Mouse (Mus musculus) kidney, postnatal 36 days (tissue): Measurements from ENCODE around the gene BC107364.
A peak's percentile ranks its signal among the peaks of the same experiment; 100 is the strongest.
"Not testable (repeated sequence)": the region's sequence is repeated elsewhere in the genome, so short reads cannot be mapped to it uniquely, and the experiment has no call there.

Experiments used
- DNase-seq, 2 experiments: peaks; one replicate each; pipeline ENCODE4 v3.0.0; 2021 to 2022; ENCODE audit warnings: mixed read lengths in 2 of 2

BC107364 gene

DNA sequence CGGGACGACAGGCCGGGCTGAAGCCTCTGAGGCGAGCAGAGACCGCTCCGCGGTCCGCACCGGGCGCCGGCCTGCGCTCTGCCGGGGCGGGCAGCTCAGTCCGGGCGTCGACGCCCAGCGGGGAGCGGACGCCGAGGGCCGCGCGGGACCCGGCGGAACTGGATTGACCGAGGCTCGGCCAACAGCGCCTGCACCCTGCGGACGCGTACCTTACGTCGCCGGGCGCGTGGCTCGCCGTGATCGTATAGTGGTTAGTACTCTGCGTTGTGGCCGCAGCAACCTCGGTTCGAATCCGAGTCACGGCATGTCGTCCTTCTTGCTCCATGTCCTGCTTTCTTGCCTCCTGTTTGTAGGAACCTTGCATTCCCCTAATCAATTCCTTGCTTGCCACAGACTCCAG is at the start of gene BC107364:
Gene BC107364 (minus strand): TSS at position 45 of the 400 bp plus-strand sequence.
- DNase-seq = not testable (repeated sequence)

DNA sequence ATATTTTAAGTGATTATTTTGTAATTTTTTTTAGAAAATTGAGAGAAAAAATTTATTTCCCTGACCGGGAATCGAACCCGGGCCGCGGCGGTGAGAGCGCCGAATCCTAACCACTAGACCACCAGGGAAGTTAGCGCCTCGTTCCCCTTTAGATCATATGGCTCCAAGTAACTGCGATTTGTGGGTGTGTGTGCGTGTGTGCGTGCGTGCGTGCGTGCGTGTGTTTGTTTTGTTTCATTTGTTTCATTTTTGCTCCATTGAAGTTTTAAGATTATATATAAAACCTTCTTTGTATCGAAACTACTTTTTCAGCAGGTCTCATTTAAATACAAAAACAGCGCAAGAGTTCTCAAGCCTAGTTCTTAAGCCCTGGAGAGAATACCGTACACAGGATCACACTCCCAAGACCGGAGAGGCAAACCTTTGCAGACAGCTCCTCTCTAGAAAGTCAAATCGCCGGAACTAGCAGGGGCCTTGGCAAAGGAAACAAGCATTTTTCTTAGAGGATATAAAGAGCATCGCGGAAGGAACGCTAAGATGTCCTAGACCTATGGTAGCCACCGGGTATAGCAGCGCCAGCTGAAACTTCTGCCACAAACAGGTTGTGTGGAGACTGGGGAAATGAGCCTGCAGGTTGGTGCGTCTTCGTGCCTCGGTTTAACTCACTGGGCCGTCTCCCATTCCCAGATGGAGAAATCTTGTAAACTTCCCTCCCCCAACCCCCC is 49.4 kb upstream of the BC107364 start:
- DNase-seq = peak; percentile 85 to 89

DNA sequence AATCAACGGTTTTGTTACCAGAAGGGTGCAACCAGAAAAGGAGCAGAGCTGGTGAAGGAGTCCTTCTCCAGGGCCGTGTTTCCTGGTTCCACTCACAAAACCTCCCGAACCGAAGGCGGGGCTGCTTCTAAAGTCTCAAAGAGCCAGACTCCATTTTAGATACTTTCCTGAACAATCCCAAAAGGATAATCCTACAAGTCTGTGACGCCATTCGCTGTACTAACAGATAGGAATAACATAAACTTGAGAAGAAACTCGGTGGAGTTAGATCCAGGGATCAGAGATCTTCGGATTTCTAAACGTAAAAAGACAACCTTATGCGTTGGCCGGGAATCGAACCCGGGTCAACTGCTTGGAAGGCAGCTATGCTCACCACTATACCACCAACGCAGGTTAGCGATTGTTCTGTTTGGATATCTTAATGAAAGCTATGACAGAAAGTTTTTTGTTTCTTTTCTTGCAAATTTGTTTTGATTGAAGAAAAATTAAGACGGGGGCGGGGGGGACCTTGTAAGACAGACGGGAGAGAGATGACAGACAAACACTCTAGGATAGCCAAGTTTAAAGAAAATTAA is 48.7 kb upstream of the BC107364 start:
- DNase-seq = peak; percentile 90 to 93

DNA sequence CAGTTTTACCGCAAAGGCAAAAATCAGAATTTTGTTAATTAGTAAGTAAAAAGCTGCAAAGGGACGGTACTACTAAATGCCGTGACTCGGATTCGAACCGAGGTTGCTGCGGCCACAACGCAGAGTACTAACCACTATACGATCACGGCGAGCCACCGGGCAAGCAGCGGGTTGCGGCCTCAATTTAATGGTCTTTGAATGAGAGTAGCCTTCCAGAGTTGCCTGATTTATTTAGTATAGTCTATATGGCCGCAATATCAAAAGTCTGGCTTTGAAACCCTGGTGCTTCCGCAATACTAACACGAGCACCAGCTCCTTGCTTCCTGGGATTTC is 48.1 kb upstream of the BC107364 start:
- DNase-seq = peak; percentile 95

DNA sequence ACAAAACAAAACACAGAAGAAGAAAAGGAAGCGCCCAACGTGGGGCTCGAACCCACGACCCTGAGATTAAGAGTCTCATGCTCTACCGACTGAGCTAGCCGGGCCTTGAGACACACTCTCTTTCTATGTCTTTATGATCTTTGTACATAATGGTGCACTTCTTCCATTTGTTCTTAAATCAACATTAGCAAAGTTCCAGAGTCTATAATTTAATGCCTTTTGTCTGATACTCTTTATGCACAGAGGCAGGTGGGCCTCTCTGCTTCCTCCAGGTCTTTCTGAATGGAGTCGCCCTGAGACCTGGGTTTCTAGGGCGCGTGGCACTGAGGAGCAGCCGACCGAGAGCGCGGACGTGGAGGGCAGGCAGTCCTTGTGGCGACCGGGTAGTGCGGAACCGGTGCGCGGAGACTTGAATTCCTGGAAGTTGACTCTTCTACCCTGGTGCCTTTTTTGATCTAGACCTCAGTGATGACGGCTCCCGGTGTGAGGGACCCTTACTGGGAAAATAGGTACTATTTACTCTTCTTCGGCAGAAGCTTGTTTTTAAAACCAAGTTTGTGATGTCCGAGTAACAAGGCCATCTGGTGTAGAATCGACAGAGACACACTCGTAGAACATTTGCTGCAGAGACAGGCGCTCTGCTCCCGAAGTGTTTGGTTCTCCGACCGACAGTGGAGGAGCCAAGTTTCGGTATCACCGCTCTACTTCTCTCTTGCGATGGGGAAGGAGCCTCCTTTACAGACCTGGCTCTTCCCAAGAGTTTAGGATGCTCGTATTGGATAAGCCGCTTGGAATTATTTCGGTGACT is 47.6 kb upstream of the BC107364 start:
- DNase-seq = peak; percentile 77 to 81

DNA sequence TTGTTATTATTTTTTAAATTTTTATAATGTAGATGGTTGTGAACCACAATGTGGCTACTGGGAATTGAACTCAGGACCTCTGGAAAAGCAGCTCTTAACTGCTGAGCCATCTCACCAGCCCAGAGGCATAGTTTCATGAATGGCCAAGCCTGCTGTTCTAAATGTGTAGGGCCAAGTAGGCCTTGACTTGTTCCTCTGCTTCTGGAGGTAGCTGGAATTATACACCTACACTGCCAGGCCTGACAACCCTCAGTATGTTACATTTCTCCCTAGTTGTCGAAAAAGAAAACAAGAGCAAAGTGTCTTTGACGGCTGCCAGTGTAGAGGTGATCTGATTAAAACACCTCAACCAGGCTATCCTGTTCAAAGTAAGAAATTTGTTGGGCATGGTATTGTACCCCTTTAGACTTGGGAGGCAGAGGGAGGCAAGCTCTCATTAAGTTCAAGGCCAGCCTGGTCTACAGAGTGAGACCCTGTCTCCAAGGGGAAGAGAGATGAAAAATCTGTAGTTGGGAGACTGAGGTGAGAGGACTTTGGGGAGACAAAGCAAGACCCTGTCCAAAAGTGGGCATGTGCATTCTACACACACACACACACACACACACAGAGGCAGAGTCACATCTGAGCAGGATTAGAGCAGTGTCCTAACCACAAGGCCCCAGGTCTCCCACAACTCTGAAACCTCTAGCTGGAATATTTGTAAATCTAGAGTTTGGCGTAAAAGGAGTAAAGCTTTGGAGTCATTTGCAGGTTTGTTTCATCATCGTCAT is 46.6 kb upstream of the BC107364 start:
- DNase-seq = no peak

DNA sequence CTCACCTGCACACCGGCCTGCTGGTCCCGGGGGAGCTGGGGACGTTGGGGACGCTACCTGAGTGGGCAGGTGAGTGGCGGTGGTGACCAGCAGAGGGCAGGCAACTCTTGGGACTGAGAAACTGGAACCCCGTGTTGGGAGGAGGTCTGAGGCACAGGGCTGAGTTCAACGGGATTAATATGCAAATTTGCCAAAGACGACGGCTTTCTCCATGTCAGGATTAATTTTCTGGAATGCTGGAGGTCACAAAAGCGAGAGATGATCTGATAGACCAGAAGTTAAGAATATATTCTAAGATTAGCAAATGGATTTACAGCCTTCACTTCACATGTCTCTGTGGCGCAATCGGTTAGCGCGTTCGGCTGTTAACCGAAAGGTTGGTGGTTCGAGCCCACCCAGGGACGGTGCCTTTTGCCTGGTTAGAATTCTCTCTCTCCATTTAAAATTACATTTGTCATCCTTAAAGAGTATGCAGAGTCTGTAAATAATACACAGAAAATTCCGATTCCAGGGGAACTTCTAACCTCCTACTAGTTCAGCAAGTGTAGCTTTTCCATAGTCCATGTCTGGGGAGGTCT is 45.4 kb upstream of the BC107364 start:
- peak; percentile 78 to 86 for DNase-seq

DNA sequence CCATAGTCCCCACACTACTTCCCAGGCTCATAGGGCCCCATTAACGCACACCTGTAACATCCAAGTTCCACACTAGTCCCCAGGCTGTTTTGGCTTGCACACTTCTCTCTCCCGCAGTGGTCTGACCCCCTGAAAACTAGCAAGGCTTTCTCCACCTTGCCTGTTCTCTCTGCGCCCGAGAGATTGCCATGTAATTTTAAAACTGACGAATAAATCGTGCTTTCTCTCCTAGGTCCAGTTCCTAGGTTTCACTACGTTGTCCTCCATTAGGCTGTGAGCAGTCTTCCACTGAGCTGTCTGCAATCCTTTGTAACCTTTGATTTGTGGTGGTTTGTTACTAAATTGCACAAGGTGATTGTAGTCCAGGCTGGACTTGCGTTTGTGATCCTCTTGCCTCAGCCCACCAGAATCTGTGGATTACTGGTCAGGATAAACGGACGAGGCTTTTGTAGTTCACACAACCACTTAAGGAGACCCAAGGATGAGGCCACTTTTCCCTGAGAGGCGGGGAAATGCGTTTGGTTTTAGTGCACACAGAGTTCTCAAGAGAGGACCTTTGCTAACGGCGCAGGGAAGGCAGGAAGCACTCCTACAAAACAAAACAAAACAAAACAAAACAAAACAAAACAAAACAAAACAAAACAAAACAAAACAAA is 44.6 kb upstream of the BC107364 start:
- peak in 1 of 2 experiments; percentile 34 for DNase-seq

DNA sequence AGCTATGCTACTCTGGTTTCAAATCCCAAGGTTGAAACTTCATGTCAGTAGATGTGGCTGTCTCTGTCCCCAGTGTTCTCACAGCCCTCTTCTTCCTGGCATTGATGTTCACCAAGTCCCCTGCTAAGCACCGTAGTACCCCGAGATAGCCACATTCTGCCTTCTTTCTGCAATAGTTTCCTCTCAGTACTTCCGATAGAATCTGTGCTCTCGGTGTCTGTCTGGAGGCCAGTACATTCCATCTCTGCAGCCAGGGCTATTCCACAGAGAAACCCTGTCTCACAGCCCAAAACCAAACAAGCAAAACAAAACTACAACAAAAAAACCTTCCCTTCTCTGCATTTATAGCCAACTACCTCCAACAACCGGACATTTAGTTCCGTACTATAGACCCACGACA is 44.1 kb upstream of the BC107364 start:
- DNase-seq = no peak

DNA sequence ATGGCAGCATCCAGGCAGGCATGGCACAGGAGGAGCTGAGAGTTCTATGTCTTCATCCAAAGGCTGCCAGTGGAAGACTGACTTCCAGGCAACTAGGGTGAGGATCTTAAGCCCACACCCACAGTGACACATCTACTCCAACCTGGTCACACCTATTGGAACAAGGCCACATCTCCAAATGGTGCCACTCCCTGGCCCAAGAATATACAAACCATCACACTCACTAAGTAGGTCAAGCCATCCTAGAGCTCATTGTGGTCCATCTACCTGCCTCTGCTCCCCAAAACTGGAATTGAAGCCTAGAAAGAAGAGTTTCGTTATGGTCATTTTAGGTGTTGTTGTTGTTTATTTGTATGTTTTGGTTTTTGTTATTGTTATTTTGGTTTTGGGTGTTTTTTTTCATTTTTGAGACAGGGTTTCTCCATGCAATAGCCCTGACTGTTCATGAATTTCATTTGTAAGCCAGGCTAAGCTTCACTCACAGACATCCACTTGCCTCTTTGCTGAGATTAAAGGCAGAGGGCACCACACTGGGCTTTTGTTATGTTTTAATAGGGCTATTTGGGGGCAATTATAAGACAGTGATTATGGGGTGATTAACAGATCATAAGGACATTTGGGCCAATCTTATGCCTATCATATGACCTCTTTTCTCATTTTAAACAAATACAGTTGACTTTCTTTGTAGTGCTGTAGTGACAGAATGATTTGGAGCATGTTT is 43.5 kb upstream of the BC107364 start:
- no peak for DNase-seq

DNA sequence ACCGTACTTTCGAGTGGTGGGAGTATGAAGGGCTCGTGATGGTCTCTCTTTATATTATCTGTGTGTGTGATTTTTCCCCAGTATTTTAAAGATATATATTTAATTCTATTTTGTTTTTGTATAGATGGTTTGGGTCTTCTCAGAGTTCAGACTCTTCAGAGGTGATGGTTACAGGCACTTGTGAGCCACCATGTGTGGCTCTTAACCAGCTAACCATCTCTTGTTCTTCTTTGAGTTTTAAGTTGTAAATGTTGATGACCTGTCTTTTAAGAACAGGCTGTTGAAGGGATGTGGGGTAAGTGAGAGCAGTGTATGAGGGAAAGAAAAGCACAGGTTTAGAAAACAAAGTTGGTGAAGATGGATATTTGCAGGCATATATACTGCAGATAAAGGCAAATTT is 42.8 kb upstream of the BC107364 start:
- no peak for DNase-seq

DNA sequence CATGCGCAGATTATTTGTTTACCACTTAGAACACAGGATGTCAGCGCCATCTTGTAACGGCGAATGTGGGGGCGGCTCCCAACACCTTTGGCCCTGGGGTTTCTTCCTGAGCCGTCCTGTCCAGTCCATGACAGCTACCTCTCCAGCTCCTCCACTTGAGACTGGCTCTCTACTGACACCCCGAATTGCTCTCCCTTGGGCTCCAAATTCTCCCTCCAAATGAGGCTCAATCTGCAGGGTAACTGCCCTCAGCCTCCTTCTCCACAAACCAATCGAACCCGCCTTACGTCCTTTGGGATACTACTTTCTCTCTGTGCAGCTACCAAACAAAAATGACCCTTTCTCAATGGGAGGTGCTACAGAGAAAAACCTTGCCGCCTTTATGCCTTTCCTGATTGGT is 42.4 kb upstream of the BC107364 start:
- not testable (repeated sequence) for DNase-seq

DNA sequence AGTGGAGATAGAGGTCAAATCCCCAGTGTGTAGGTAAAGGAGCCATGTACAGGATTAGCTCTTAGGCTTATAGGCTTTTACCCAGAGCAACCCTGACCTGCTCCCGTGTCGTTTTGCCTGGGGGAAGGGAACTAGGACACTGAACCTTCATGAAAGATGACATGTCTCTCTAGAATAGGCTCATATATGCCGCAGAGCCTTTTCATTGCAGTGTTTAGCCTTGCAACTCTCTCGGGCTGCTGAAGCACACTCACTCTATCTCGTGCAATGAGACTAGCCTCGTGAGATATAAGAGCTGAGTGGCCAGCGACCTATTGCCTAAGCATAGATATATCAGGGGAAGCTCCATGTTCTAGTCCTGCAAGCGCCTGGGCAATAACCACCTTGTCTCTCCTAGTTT is 37.5 kb upstream of the BC107364 start:
- not testable (repeated sequence) for DNase-seq

DNA sequence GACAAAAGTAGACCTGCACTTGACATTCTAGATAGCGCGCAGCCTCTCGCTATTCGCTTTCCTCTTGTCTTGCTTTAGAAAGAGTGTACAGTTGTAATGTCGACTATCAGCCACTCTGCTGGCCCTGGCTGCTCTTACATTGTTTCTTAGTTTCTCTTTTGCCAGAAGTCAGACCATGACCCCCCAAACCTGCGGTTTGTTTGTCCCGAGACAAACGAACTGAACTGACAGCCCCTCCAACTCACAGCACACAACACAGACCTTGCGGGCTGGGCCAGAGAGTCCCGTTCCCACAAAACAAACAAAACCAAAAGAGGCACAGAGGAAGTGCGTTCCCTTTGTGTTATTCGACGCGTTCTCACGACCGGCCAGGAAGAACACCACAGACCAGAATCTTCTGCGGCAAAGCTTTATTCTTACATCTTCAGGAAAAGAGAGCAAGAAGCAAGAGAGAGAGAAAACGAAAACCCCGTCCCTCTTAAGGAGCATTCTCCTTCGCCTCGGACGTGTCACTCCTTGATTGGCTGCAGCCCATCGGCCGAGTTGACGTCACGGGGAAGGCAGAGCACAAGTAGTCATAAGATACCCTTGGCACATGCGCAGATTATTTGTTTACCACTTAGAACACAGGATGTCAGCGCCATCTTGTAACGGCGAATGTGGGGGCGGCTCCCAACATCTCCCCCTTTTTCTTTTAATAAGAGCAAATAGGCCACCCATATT is 37.0 kb upstream of the BC107364 start:
- not testable (repeated sequence) for DNase-seq

DNA sequence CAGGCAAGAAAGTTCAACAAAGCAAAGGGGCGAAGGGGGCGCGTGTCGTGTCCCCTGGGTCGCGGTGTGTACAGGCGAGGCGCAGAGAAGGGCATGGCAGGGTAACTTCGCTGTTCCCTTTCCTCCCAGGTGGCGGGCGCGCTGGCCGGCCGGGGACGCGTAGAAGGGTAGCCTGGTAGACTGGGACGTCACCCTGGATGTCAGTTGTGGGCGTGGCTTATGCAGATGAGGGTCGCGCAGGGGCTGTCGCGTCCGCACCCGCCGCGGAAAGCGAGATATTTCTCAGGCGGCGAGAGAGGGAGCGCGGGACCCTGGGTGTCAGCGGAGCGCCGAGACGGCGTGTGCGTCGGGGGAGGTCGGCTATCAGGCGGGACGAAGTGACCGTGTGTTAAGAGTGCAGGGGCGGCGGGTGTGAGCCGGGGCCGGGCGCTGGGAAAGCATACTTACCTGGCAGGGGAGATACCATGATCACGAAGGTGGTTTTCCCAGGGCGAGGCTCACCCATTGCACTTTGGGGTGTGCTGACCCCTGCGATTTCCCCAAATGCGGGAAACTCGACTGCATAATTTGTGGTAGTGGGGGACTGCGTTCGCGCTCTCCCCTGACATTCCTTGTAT is 36.3 kb upstream of the BC107364 start:
- DNase-seq = not testable (repeated sequence)

DNA sequence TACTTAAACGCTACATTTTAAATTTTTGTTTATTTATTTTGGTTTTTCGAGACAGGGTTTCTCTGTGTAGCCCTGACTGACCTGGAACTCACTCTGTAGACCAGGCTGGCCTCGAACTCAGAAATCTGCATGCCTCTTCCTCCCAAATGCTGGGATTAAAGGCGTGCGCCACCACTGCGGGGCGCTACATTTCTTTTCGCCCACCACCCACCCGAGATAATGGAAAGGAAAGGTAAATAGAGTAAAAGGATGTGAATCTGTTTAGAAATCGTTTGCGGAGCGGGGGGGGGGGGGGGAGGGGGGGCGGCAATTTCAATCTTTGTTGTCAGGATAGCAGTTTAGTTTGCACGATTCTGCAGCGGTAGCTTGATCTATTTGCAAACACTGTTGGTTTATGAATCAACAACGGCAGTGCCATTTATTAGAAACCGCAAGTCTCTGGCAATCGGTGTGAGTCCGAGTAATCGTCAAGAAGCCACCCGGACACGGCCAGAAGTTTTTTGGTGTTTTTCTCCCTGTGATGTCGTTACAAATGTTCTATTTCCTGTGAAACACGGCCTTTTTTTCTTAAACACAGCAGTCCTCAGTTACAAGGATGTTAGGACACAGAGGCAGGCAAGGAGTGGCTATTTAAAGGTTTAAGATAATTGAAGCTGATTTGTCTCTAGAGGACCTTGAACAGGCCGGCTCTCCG is 35.6 kb upstream of the BC107364 start:
- peak in 1 of 2 experiments; percentile 29 for DNase-seq

DNA sequence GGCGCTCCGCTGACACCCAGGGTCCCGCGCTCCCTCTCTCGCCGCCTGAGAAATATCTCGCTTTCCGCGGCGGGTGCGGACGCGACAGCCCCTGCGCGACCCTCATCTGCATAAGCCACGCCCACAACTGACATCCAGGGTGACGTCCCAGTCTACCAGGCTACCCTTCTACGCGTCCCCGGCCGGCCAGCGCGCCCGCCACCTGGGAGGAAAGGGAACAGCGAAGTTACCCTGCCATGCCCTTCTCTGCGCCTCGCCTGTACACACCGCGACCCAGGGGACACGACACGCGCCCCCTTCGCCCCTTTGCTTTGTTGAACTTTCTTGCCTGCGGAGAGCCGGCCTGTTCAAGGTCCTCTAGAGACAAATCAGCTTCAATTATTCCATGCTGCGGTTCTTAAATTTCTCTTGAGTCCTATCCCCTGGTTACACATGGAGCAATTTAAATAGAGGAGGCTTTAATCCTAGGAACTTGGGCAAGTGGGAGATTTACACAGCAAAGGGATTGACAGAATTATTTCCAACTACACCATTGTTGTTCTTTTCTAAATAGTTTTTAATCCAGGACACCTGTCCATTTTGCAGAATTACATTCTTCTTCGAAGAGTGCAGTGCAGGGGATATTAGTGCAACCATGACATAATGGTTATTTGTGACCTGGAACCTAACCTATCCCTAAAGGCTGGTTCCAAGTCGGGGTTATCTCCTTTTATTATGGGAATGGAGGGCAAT is 34.9 kb upstream of the BC107364 start:
- DNase-seq = not testable (repeated sequence)

DNA sequence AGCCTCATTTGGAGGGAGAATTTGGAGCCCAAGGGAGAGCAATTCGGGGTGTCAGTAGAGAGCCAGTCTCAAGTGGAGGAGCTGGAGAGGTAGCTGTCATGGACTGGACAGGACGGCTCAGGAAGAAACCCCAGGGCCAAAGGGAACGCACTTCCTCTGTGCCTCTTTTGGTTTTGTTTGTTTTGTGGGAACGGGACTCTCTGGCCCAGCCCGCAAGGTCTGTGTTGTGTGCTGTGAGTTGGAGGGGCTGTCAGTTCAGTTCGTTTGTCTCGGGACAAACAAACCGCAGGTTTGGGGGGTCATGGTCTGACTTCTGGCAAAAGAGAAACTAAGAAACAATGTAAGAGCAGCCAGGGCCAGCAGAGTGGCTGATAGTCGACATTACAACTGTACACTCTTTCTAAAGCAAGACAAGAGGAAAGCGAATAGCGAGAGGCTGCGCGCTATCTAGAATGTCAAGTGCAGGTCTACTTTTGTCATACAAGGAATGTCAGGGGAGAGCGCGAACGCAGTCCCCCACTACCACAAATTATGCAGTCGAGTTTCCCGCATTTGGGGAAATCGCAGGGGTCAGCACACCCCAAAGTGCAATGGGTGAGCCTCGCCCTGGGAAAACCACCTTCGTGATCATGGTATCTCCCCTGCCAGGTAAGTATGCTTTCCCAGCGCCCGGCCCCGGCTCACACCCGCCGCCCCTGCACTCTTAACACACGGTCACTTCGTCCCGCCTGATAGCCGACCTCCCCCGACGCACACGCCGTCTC is 34.1 kb upstream of the BC107364 start:
- not testable (repeated sequence) for DNase-seq
